Mouse (Mus musculus) testis, adult 10 weeks (tissue): ENCODE results near the gene Hist1h4h. TPM values are rescaled to one million over a fixed set of nuclear protein-coding genes. Genes with fewer than 3 reads are reported as not detected.

Source experiments
- polyA plus RNA-seq: library from polyadenylated mRNA; stranded (reverse); fragments of 350-450 nt; fragmentation: Illumina TruSeq; extraction: RNeasy Lipid Tissue Mini Kit (QIAGEN cat#74804); gene quantifications from one replicate; pipeline ENCODE4 v1.2.3, GENCODE M21; 2014; ENCODE audit warnings: low read depth, low replicate concordance

The Hist1h4h gene
- polyA plus RNA-seq, 1 experiment from 2014 or later: not detected

Other genes starting within 250 kb of the Hist1h4h start
- 33.4 TPM for gene Zfp322a, start 161.8 kb upstream of the Hist1h4h start, polyA plus RNA-seq
- 1.4 TPM for gene Abt1, start 107.2 kb upstream of the Hist1h4h start, polyA plus RNA-seq
- 0.35 TPM for gene Btn1a1, start 65.1 kb upstream of the Hist1h4h start, polyA plus RNA-seq
- 0.25 TPM for gene Btn2a2, start 42.2 kb upstream of the Hist1h4h start, polyA plus RNA-seq
- not detected for gene Hist1h2af, start 2.9 kb downstream of the Hist1h4h start, polyA plus RNA-seq
- gene Hist1h3g, start 4.4 kb downstream of the Hist1h4h start, polyA plus RNA-seq: not detected
- not detected for gene Hist1h2bh, start 12.3 kb downstream of the Hist1h4h start, polyA plus RNA-seq
- not detected for gene Hist1h3f, start 13.0 kb downstream of the Hist1h4h start, polyA plus RNA-seq
- not detected for gene Hist1h4f, start 20.6 kb downstream of the Hist1h4h start, polyA plus RNA-seq
- 0.11 TPM for gene Hist1h1d, start 22.2 kb downstream of the Hist1h4h start, polyA plus RNA-seq
- gene Hist1h3e, start 31.3 kb downstream of the Hist1h4h start, polyA plus RNA-seq: not detected
- gene Hist1h2ae, start 40.2 kb downstream of the Hist1h4h start, polyA plus RNA-seq: not detected
- gene Hist1h2bg, start 40.3 kb downstream of the Hist1h4h start, polyA plus RNA-seq: not detected
- not detected for gene Hist1h2bf, start 43.1 kb downstream of the Hist1h4h start, polyA plus RNA-seq
- gene Hist1h2ad, start 43.3 kb downstream of the Hist1h4h start, polyA plus RNA-seq: not detected
- gene Hist1h3d, start 44.7 kb downstream of the Hist1h4h start, polyA plus RNA-seq: not detected
- not detected for gene Hist1h4d, start 50.5 kb downstream of the Hist1h4h start, polyA plus RNA-seq
- 0.91 TPM for gene Hist1h2be, start 90.1 kb downstream of the Hist1h4h start, polyA plus RNA-seq
- gene Hist1h1e, start 91.5 kb downstream of the Hist1h4h start, polyA plus RNA-seq: 0.24 TPM
- 0.28 TPM for gene Hist1h2ac, start 152.9 kb downstream of the Hist1h4h start, polyA plus RNA-seq
- gene Hist1h2bc, start 153.1 kb downstream of the Hist1h4h start, polyA plus RNA-seq: 16.4 TPM
- 0.91 TPM for gene Hist1h1t, start 164.8 kb downstream of the Hist1h4h start, polyA plus RNA-seq
- 3.9 TPM for gene Hist1h4c, start 167.4 kb downstream of the Hist1h4h start, polyA plus RNA-seq
- 13.3 TPM for gene Hfe, start 179.8 kb downstream of the Hist1h4h start, polyA plus RNA-seq
- 1.8 TPM for gene Hist1h1c, start 207.8 kb downstream of the Hist1h4h start, polyA plus RNA-seq
- gene Hist1h3c, start 214.6 kb downstream of the Hist1h4h start, polyA plus RNA-seq: not detected
- not detected for gene Hist1h2bb, start 215.7 kb downstream of the Hist1h4h start, polyA plus RNA-seq
- not detected for gene Hist1h2ab, start 220.1 kb downstream of the Hist1h4h start, polyA plus RNA-seq
- not detected for gene Hist1h3b, start 221.2 kb downstream of the Hist1h4h start, polyA plus RNA-seq
- gene Hist1h4b, start 226.0 kb downstream of the Hist1h4h start, polyA plus RNA-seq: not detected
- gene Hist1h4a, start 230.2 kb downstream of the Hist1h4h start, polyA plus RNA-seq: 3.1 TPM
- not detected for gene Hist1h3a, start 231.3 kb downstream of the Hist1h4h start, polyA plus RNA-seq
- gene Hist1h1a, start 232.6 kb downstream of the Hist1h4h start, polyA plus RNA-seq: not detected
- 4.5 TPM for gene Trim38, start 238.9 kb downstream of the Hist1h4h start, polyA plus RNA-seq